In genomic region chr10:90964511-90964910, GRCm38 (mm10) we compare ENCODE assay signal across 17 mouse cellular contexts.
DNase-seq lines count a peak whose midpoint lies in the region; ATAC-seq and TF ChIP-seq lines count a peak whose summit lies in the region.
"Had no signal": no experiment of that assay in that cellular context is flagged by ENCODE, and none has a peak within 500 bp of the region (broad histone marks: within the 10 kb centered on the region; RNA-seq: fewer than 3 reads in every experiment).

No protein-coding gene starts in this region.

- H3K4me1 ChIP-seq in forebrain, embryonic 11.5 days (replicated peaks; ENCODE audit: control insufficient read depth, insufficient read depth, low read length), result peaks cover 3% of the 10 kb centered on the region; the same call in 1 of the 2 replicates
- peaks cover 20% of the 10 kb centered on the region for H3K4me1 ChIP-seq in forebrain, embryonic 13.5 days
- peaks cover 18% of the 10 kb centered on the region for H3K4me1 ChIP-seq in embryonic fibroblast, embryonic 13.5 days (ENCODE audit: control insufficient read depth, insufficient read depth, low read length)

- no peaks in the 10 kb centered on the region for H3K36me3 ChIP-seq in forebrain, embryonic 11.5 days (ENCODE audit: control insufficient read depth, insufficient read depth, low read length)
- H3K36me3 ChIP-seq in forebrain, embryonic 13.5 days (ENCODE audit: poor library complexity, severe bottlenecking), result no peaks in the 10 kb centered on the region
- H3K36me3 ChIP-seq: limb, embryonic 15.5 days had no signal

- H3K27me3 ChIP-seq in forebrain, embryonic 11.5 days (ENCODE audit: control insufficient read depth, insufficient read depth, low read length), result peaks cover 19% of the 10 kb centered on the region
- peaks cover 28% of the 10 kb centered on the region for H3K27me3 ChIP-seq in forebrain, embryonic 13.5 days

- no peaks in the 10 kb centered on the region for H3K9me3 ChIP-seq in forebrain, embryonic 11.5 days (ENCODE audit: control insufficient read depth, low read length)
- no peaks in the 10 kb centered on the region for H3K9me3 ChIP-seq in forebrain, embryonic 13.5 days (replicated peaks)
- H3K9me3 ChIP-seq: limb, embryonic 15.5 days had no signal

- intact Hi-C loops in left cerebral cortex, adult 2 months (cut with DNase I), result no loop called here
- intact Hi-C loops in left cerebral cortex, postnatal 25 days (cut with DNase I), result loop anchor here (10.0 kb wide), 1 partner anchor 240 kb away; no protein-coding TSS in a partner anchor

- H3K4me2 ChIP-seq in forebrain, embryonic 11.5 days (ENCODE audit: low read depth, low read length, severe bottlenecking), result no peak overlapping the region
- H3K4me2 ChIP-seq in forebrain, embryonic 13.5 days, result no peak overlapping the region
- H3K4me2 ChIP-seq: limb, embryonic 15.5 days had no signal

- no peak for TF ChIP-seq CTCF in left cerebral cortex, adult 2 months (IDR thresholded peaks at IDR 0.05)
- TF ChIP-seq CTCF in embryonic fibroblast, embryonic 13.5 days (IDR thresholded peaks at IDR 0.05; ENCODE audit: borderline replicate concordance, insufficient read depth, low read length), result no peak

- TF ChIP-seq POLR2A in embryonic fibroblast, embryonic 13.5 days (IDR thresholded peaks at IDR 0.05; ENCODE audit: low read depth, low read length), result no peak

- no peak overlapping the region for H3K27ac ChIP-seq in forebrain, embryonic 11.5 days (ENCODE audit: low read depth, low read length)
- no peak overlapping the region for H3K27ac ChIP-seq in forebrain, embryonic 13.5 days
- peak overlapping the region; percentile 85 for H3K27ac ChIP-seq in left cerebral cortex, adult 2 months
- H3K27ac ChIP-seq in embryonic fibroblast, embryonic 13.5 days (ENCODE audit: insufficient read depth, low read length), result peak overlapping the region; percentile 77; the same call in 1 of the 2 replicates
- H3K27ac ChIP-seq: limb, embryonic 15.5 days had no signal

- no peak overlapping the region for H3K4me3 ChIP-seq in forebrain, embryonic 11.5 days (ENCODE audit: low read depth, low read length)
- H3K4me3 ChIP-seq in forebrain, embryonic 13.5 days, result no peak overlapping the region
- H3K4me3 ChIP-seq in left cerebral cortex, adult 2 months, result no peak overlapping the region
- H3K4me3 ChIP-seq in embryonic fibroblast, embryonic 13.5 days (ENCODE audit: insufficient read depth, low read length), result no peak overlapping the region
- H3K4me3 ChIP-seq: limb, embryonic 15.5 days had no signal

- 0 out of 2 replicates have a peak, but pooled peaks have one; percentile 45 for ATAC-seq in forebrain, embryonic 11.5 days (replicated peaks; ENCODE audit: low FRiP score)
- ATAC-seq in forebrain, embryonic 13.5 days, result no peak

- no peak overlapping the region for H3K9ac ChIP-seq in forebrain, embryonic 11.5 days (ENCODE audit: low read length)
- H3K9ac ChIP-seq in forebrain, embryonic 13.5 days, result no peak overlapping the region
- H3K9ac ChIP-seq: limb, embryonic 15.5 days had no signal

- no peak for DNase-seq in forebrain, embryonic 11.5 days (ENCODE audit: low spot score)
- DNase-seq in left cerebral cortex, adult 2 months (ENCODE audit: extremely low spot score in 1 of 2, low spot score in 2 of 2), result no peak
- DNase-seq in left cerebral cortex, postnatal 25 days (ENCODE audit: low spot score in 2 of 2), result no peak
- peak; percentile 49 for DNase-seq in retina, postnatal 1 day
- DNase-seq in retina, embryonic 14.5 days (ENCODE audit: low spot score), result no peak
- no peak for DNase-seq in heart, postnatal 4 days
- DNase-seq: adrenal gland, postnatal 14 days; cerebellum, postnatal 36 days; heart, postnatal 10 days; kidney, postnatal 14 days; lung, postnatal 14 days; midbrain, embryonic 14.5 days; right cerebral cortex, adult 18-20 months; spleen, adult 18-20 months had no signal

- WGBS in forebrain, embryonic 11.5 days, result 26% methylated on average over 9 of the region's 9 CpGs
- 31% methylated on average over 9 of the region's 9 CpGs for WGBS in forebrain, embryonic 13.5 days

Comparison
In these comparisons a context has a peak if more than half of its experiments do, and no peak if none do; other contexts are left out.
1. H3K27ac ChIP-seq: peak in left cerebral cortex, adult 2 months (single experiment) and embryonic fibroblast, embryonic 13.5 days (single experiment); none in forebrain, embryonic 11.5 days (single experiment) and forebrain, embryonic 13.5 days (single experiment).